Mouse (Mus musculus): ENCODE results near the gene Pisd. TPM values are rescaled to one million over a fixed set of nuclear protein-coding genes. Genes with fewer than 3 reads are reported as not detected.

Gene Pisd
- polyA plus RNA-seq, 1 experiment from 2014 or later, result 74.4 TPM

Other genes starting within 250 kb of the Pisd start
- gene Yes1, start 174.5 kb downstream of the Pisd start, polyA plus RNA-seq (2015; fragmentation: Nextera tagmentation; extraction: Ambion mirVana), result 33.6 and 34.0 TPM in 2 replicates
- not detected in 2 replicates for gene Gm20671, start 41.5 kb upstream of the Pisd start, polyA plus RNA-seq (2015; fragmentation: Nextera tagmentation; extraction: Ambion mirVana)
- 14.9 and 18.7 TPM in 2 replicates for gene Prr14l, start 68.6 kb upstream of the Pisd start, polyA plus RNA-seq (2015; fragmentation: Nextera tagmentation; extraction: Ambion mirVana)
- gene Depdc5, start 78.1 kb upstream of the Pisd start, polyA plus RNA-seq (2015; fragmentation: Nextera tagmentation; extraction: Ambion mirVana), result 15.9 and 21.3 TPM in 2 replicates
- gene Ywhah, start 233.2 kb upstream of the Pisd start, polyA plus RNA-seq (2015; fragmentation: Nextera tagmentation; extraction: Ambion mirVana), result 428 and 431 TPM in 2 replicates